Mouse (Mus musculus) kidney, embryonic 16.5 days (tissue): ENCODE results near the gene Slc44a1. TPM values are rescaled to one million over a fixed set of nuclear protein-coding genes. Genes with fewer than 3 reads are reported as not detected.

Experiments
- ATAC-seq: fragments of 200-750 bp; cut with Nextera tagmentation; 2 replicates; pipeline ENCODE4 v1.8.0; 2017; ENCODE audit warnings: moderate TSS enrichment; ENCODE audit not compliant: low FRiP score, low TSS enrichment
- H3K27ac ChIP-seq: fragments of 300-500 bp; sonication (generic); 2 replicates; pipeline ENCODE4 v1.5.1; 2014; ENCODE audit warnings: low read length
- H3K27me3 ChIP-seq: fragments of 300-500 bp; sonication (generic); 2 replicates; pipeline ENCODE4 v1.6.1; 2014; ENCODE audit warnings: low read length, control low read depth, mixed read lengths; ENCODE audit not compliant: insufficient read depth
- H3K36me3 ChIP-seq: fragments of 300-500 bp; sonication (generic); 2 replicates; pipeline ENCODE4 v1.6.1; 2014; ENCODE audit warnings: low read length, control low read depth, mixed read lengths; ENCODE audit not compliant: insufficient read depth
- H3K4me1 ChIP-seq: fragments of 300-500 bp; sonication (generic); 2 replicates; pipeline ENCODE4 v1.6.1; 2014; ENCODE audit warnings: low read length, control low read depth, mixed read lengths; ENCODE audit not compliant: insufficient read depth
- H3K4me2 ChIP-seq: fragments of 300-500 bp; sonication (generic); replicated peaks from 2 replicates; pipeline ENCODE4 v1.6.1; 2014; ENCODE audit warnings: low read depth, low read length
- H3K4me3 ChIP-seq: fragments of 300-500 bp; sonication (generic); 2 replicates; pipeline ENCODE4 v1.5.1; 2014; ENCODE audit warnings: mild to moderate bottlenecking, low read length
- H3K9ac ChIP-seq: fragments of 300-500 bp; sonication (generic); replicated peaks from 2 replicates; pipeline ENCODE4 v1.6.1; 2014; ENCODE audit warnings: low read length
- H3K9me3 ChIP-seq: fragments of 300-500 bp; sonication (generic); 2 replicates; pipeline ENCODE4 v1.6.1; 2016; ENCODE audit warnings: low read length, control low read depth
- WGBS: fragments of 180-500 bp; shearing (Covaris S2); extraction: QIAGEN DNeasy Blood & Tissue Kit; methylation state at CpG from one replicate; pipeline ENCODE4 v1.1.7; 2014; 5-methylcytosine and 5-hydroxymethylcytosine counted together
- polyA plus RNA-seq: library from polyadenylated mRNA; unstranded; fragments of >200 nt; fragmentation: Nextera tagmentation; extraction: Ambion mirVana; gene quantifications from 2 replicates; pipeline ENCODE4 v1.2.1, GENCODE M21; 2015

Slc44a1 gene
- polyA plus RNA-seq, 1 experiment from 2014 or later, result 33.7 TPM

- Histone ChIP-seq H3K9ac (no peak overlapping the region), H3K4me2 (no peak overlapping the region), H3K27ac (no peak overlapping the region), H3K4me1 (0 out of 2 replicates have a peak, but pooled peaks cover 6% of the 10 kb centered on the region), H3K36me3 (no peaks in the 10 kb centered on the region), H3K9me3 (no peaks in the 10 kb centered on the region), H3K27me3 (no peaks in the 10 kb centered on the region), H3K4me3 (no peak overlapping the region)
- no peak for ATAC-seq
- 50% methylated on average over 8 of the region's 8 CpGs for WGBS
Measured at GRCm38 (mm10) chr4:53408821-53409220, 31.4 kb upstream of the Slc44a1 start.

GRCm38 (mm10) chr4:53409526-53410085 lies 30.6 kb upstream of the Slc44a1 start:
- ATAC-seq, result no peak
- H3K4me3 ChIP-seq, result no peak overlapping the region
- 16% methylated on average over 5 of the region's 5 CpGs for WGBS
- H3K27ac ChIP-seq, result no peak overlapping the region
- no peaks in the 10 kb centered on the region for H3K27me3 ChIP-seq
- 0 out of 2 replicates have a peak, but pooled peaks cover 6% of the 10 kb centered on the region for H3K4me1 ChIP-seq
- no peaks in the 10 kb centered on the region for H3K36me3 ChIP-seq
- no peak overlapping the region for H3K9ac ChIP-seq
- no peaks in the 10 kb centered on the region for H3K9me3 ChIP-seq
- no peak overlapping the region for H3K4me2 ChIP-seq

DNA sequence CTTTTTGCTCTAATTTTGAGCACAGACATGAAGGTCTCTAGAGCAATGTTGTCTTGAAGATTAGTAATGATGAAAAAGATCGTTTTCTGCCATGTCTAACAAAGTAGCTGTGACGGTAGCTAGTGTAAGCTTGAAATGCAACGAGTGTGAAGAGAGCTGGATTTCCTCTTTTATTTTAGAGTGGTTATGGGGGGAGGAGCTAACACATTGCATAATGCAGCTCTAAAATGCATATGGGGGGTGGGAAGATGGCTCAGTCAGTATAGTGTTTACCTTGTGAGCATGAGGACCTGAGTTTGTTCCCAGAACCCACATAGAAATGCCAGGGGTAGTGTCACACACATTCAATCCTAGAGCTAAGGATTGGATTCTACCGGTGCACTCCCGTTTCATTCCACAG lies 29.5 kb upstream of the Slc44a1 start:
- no peaks in the 10 kb centered on the region for H3K36me3 ChIP-seq
- H3K9me3 ChIP-seq, result no peaks in the 10 kb centered on the region
- no peaks in the 10 kb centered on the region for H3K27me3 ChIP-seq
- no peak overlapping the region for H3K4me3 ChIP-seq
- H3K4me2 ChIP-seq, result no peak overlapping the region
- WGBS, result 80% methylated on average over 5 of the region's 5 CpGs
- 0 out of 2 replicates have a peak, but pooled peaks cover 6% of the 10 kb centered on the region for H3K4me1 ChIP-seq
- H3K9ac ChIP-seq, result no peak overlapping the region
- no peak overlapping the region for H3K27ac ChIP-seq
- no peak for ATAC-seq

GRCm38 (mm10) chr4:53411958-53412870 lies 28.0 kb upstream of the Slc44a1 start:
- Histone ChIP-seq H3K9ac (no peak overlapping the region), H3K36me3 (no peaks in the 10 kb centered on the region), H3K27ac (no peak overlapping the region), H3K27me3 (no peaks in the 10 kb centered on the region), H3K4me3 (no peak overlapping the region), H3K4me1 (peaks cover 9% of the 10 kb centered on the region; the same call in 1 of the 2 replicates), H3K9me3 (no peaks in the 10 kb centered on the region), H3K4me2 (no peak overlapping the region)
- ATAC-seq, result no peak
- WGBS, result 84% methylated on average over 9 of the region's 9 CpGs

GRCm38 (mm10) chr4:53412991-53413390 lies 27.2 kb upstream of the Slc44a1 start:
- H3K4me1 ChIP-seq, result peaks cover 9% of the 10 kb centered on the region; the same call in 1 of the 2 replicates

GRCm38 (mm10) chr4:53414031-53414797 lies 26.0 kb upstream of the Slc44a1 start:
- Histone ChIP-seq H3K9me3 (no peaks in the 10 kb centered on the region), H3K9ac (no peak overlapping the region), H3K27ac (no peak overlapping the region), H3K4me2 (no peak overlapping the region), H3K4me1 (peaks cover 9% of the 10 kb centered on the region; the same call in 1 of the 2 replicates), H3K36me3 (no peaks in the 10 kb centered on the region), H3K27me3 (no peaks in the 10 kb centered on the region), H3K4me3 (no peak overlapping the region)
- 79% methylated on average over 9 of the region's 9 CpGs for WGBS
- ATAC-seq, result no peak

More at GRCm38 (mm10) chr4:53412991-53413390, 27.2 kb upstream of the Slc44a1 start:
- Histone ChIP-seq H3K9ac (no peak overlapping the region), H3K9me3 (no peaks in the 10 kb centered on the region), H3K27me3 (no peaks in the 10 kb centered on the region), H3K4me3 (no peak overlapping the region), H3K27ac (no peak overlapping the region), H3K36me3 (no peaks in the 10 kb centered on the region), H3K4me2 (no peak overlapping the region)
- 82% methylated on average over 6 of the region's 6 CpGs for WGBS
- no peak for ATAC-seq

DNA sequence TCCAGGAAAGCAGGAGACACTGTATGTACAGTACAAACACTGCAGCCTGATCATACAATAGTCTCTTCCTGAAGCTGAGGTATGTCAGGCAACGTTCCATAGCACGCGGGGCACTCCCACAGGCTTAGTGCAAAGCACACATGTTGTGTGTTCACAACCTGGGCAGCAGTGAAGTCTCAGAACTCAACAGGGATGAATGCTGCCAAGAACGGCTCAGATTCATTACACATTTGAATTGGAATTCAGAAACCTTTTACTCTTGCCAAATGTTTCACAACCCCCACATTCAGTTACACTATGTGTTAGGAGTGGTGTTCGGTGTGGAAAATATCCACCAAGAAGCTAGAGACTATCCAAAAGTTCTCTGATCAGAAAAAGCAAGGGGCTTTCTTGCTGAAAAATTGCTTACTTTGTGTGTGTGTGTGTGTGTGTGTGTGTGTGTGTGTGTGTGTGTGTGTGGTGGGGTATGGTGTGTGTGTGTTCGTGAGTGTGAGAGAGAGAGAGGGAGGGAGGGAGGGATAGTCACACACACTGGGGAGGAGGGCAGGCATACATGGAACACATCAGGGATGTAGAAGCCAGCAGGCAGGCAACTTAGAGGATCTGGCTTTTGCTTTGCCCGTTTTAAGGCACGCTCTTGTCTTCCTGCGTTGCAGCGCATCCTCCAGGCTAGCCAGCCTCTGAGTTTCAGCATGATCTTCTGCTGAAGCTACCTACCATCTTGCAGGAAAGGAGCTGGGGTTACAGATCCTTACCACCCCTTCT lies 24.2 kb upstream of the Slc44a1 start:
- WGBS, result 67% methylated on average over 9 of the region's 10 CpGs
- H3K9me3 ChIP-seq, result no peaks in the 10 kb centered on the region
- no peak for ATAC-seq
- H3K36me3 ChIP-seq, result no peaks in the 10 kb centered on the region
- no peaks in the 10 kb centered on the region for H3K27me3 ChIP-seq
- H3K4me2 ChIP-seq, result no peak overlapping the region
- peak overlapping the region; percentile 25; the same call in 1 of the 2 replicates for H3K27ac ChIP-seq
- no peak overlapping the region for H3K4me3 ChIP-seq
- no peak overlapping the region for H3K9ac ChIP-seq
- peaks cover 3% of the 10 kb centered on the region; the same call in 1 of the 2 replicates for H3K4me1 ChIP-seq

- Histone ChIP-seq H3K9me3 (no peaks in the 10 kb centered on the region), H3K4me3 (no peak overlapping the region), H3K4me1 (peaks cover 3% of the 10 kb centered on the region; the same call in 1 of the 2 replicates), H3K4me2 (no peak overlapping the region; the same call in 1 of the 2 replicates), H3K36me3 (no peaks in the 10 kb centered on the region), H3K27me3 (no peaks in the 10 kb centered on the region), H3K27ac (peak overlapping the region; percentile 25; the same call in 1 of the 2 replicates), H3K9ac (no peak overlapping the region)
- peak; percentile 63 for ATAC-seq
- 43% methylated on average over 7 of the region's 7 CpGs for whole genome bisulfite sequencing
Measured at GRCm38 (mm10) chr4:53416928-53417327, 23.3 kb upstream of the Slc44a1 start.

DNA sequence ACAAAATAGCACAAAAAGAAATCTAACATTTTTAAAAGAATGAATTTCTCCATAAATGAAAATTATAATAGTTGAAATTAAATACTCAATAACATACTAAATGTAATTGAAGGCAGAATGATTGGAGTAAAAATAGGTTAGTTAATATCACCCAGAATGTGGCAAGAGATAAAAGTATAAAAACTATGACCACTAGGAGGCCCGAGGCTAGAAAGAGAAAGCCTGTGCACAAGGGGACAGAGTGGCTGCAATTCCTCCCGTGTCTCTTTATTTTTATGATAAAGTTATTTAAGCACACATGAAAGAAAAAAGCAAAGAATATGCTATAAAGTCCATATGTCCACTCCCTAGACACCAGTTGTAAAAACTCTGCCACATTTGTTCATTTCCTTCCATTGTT lies 17.4 kb upstream of the Slc44a1 start:
- Histone ChIP-seq H3K4me1 (no peaks in the 10 kb centered on the region), H3K36me3 (no peaks in the 10 kb centered on the region)

More for the DNA sequence above, 17.4 kb upstream of the Slc44a1 start:
- H3K4me3 ChIP-seq, result no peak overlapping the region
- WGBS, result 72% methylated on average over 2 of the region's 2 CpGs
- no peak overlapping the region for H3K4me2 ChIP-seq
- H3K9ac ChIP-seq, result no peak overlapping the region
- H3K27ac ChIP-seq, result no peak overlapping the region
- ATAC-seq, result no peak
- H3K27me3 ChIP-seq, result no peaks in the 10 kb centered on the region
- 0 out of 2 replicates have a peak, but pooled peaks cover 3% of the 10 kb centered on the region for H3K9me3 ChIP-seq
